Mouse (Mus musculus) heart, embryonic 10.5 days (tissue): ENCODE data around the gene Kcnj14. TPM values are rescaled to one million over a fixed set of nuclear protein-coding genes. Genes with fewer than 3 reads are reported as not detected.

ENCODE experiments used
- polyA plus RNA-seq: library from polyadenylated mRNA; unstranded; fragments of >200 nt; fragmentation: Nextera tagmentation; extraction: Ambion mirVana; gene quantifications from 2 replicates; pipeline ENCODE4 v1.2.1, GENCODE M21; 2016

Kcnj14 gene
- polyA plus RNA-seq, 1 experiment from 2014 or later: 1.4 TPM

Other genes with a start within 250 kb of the Kcnj14 start
- gene Fgf21, start 209.3 kb downstream of the Kcnj14 start, polyA plus RNA-seq: not detected in 2 replicates
- not detected in 2 replicates for gene Fut1, start 207.5 kb downstream of the Kcnj14 start, polyA plus RNA-seq
- gene Izumo1, start 203.0 kb downstream of the Kcnj14 start, polyA plus RNA-seq: 0.25 and 0.49 TPM in 2 replicates
- gene Rasip1, start 197.3 kb downstream of the Kcnj14 start, polyA plus RNA-seq: 17.6 and 20.5 TPM in 2 replicates
- 1.9 and 2.3 TPM in 2 replicates for gene Mamstr, start 184.8 kb downstream of the Kcnj14 start, polyA plus RNA-seq
- 1.1 and 1.3 TPM in 2 replicates for gene Fut2, start 158.4 kb downstream of the Kcnj14 start, polyA plus RNA-seq
- 0.13 and 0.14 TPM in 2 replicates for gene Ntn5, start 140.8 kb downstream of the Kcnj14 start, polyA plus RNA-seq
- gene Sec1, start 130.4 kb downstream of the Kcnj14 start, polyA plus RNA-seq: 0.51 and 0.75 TPM in 2 replicates
- 3.1 and 5.1 TPM in 2 replicates for gene Car11, start 124.9 kb downstream of the Kcnj14 start, polyA plus RNA-seq
- gene Dbp, start 119.7 kb downstream of the Kcnj14 start, polyA plus RNA-seq: 2.7 and 3.2 TPM in 2 replicates
- gene Rpl18, start 109.3 kb downstream of the Kcnj14 start, polyA plus RNA-seq: 860 and 1,046 TPM in 2 replicates
- gene Sphk2, start 106.8 kb downstream of the Kcnj14 start, polyA plus RNA-seq: 24.7 and 29.3 TPM in 2 replicates
- 0.76 and 1.2 TPM in 2 replicates for gene Fam83e, start 103.6 kb downstream of the Kcnj14 start, polyA plus RNA-seq
- not detected in 2 replicates for gene Spaca4, start 99.0 kb downstream of the Kcnj14 start, polyA plus RNA-seq
- 0.57 and 1.8 TPM in 2 replicates for gene Lmtk3, start 41.0 kb downstream of the Kcnj14 start, polyA plus RNA-seq
- gene Sult2b1, start 40.1 kb downstream of the Kcnj14 start, polyA plus RNA-seq: 0.46 and 0.79 TPM in 2 replicates
- 99.1 and 124 TPM in 2 replicates for gene Cyth2, start 10.2 kb downstream of the Kcnj14 start, polyA plus RNA-seq
- gene Grwd1, start 6.2 kb upstream of the Kcnj14 start, polyA plus RNA-seq: 69.8 and 97.9 TPM in 2 replicates
- 44.1 and 57.5 TPM in 2 replicates for gene Kdelr1, start 48.0 kb upstream of the Kcnj14 start, polyA plus RNA-seq
- gene Grin2d, start 53.6 kb upstream of the Kcnj14 start, polyA plus RNA-seq: 0.10 and 0.18 TPM in 2 replicates
- 0.99 and 1.5 TPM in 2 replicates for gene Syngr4, start 71.9 kb upstream of the Kcnj14 start, polyA plus RNA-seq
- gene Tmem143, start 72.2 kb upstream of the Kcnj14 start, polyA plus RNA-seq: 5.8 and 6.5 TPM in 2 replicates
- 45.0 and 46.1 TPM in 2 replicates for gene Emp3, start 96.6 kb upstream of the Kcnj14 start, polyA plus RNA-seq
- 3.2 and 3.3 TPM in 2 replicates for gene Ccdc114, start 99.3 kb upstream of the Kcnj14 start, polyA plus RNA-seq
- 0.02 and 1.3 TPM in 2 replicates for gene Abcc6, start 205.5 kb upstream of the Kcnj14 start, polyA plus RNA-seq
- gene Nomo1, start 208.9 kb upstream of the Kcnj14 start, polyA plus RNA-seq: 44.2 and 45.3 TPM in 2 replicates